Mouse (Mus musculus) liver, embryonic 14.5 days (tissue): ENCODE results near the gene Rpl35a.

Experiments
- CTCF ChIP-seq: IDR thresholded peaks from 2 replicates; pipeline ENCODE4 v1.5.1; 2016; ENCODE audit warnings: antibody characterized with exemption, low read depth, control low read depth
- EP300 ChIP-seq: IDR thresholded peaks from 2 replicates; pipeline ENCODE4 v1.6.1; 2016; ENCODE audit warnings: antibody characterized with exemption, low read depth

- TF ChIP-seq EP300, result no peak
- no peak for TF ChIP-seq CTCF
Measured at GRCm38 (mm10) chr16:33006888-33007287, 49.4 kb upstream of the Rpl35a start.
